Mouse (Mus musculus): ENCODE measurements at regions not wholly inside any gene's neighbourhood (a gene's known extent, or its start where the extent isn't known, plus 50 kb on each side); places are given as distances from the start of the nearest gene placed in this dataset.

- no peak for ATAC-seq (replicated peaks; ENCODE audit: low FRiP score, low TSS enrichment, poor library complexity, severe bottlenecking)
These were observed 138.4 kb upstream of the Med14 start for GRCm38 (mm10) chrX:12900256-12900655.

DNA sequence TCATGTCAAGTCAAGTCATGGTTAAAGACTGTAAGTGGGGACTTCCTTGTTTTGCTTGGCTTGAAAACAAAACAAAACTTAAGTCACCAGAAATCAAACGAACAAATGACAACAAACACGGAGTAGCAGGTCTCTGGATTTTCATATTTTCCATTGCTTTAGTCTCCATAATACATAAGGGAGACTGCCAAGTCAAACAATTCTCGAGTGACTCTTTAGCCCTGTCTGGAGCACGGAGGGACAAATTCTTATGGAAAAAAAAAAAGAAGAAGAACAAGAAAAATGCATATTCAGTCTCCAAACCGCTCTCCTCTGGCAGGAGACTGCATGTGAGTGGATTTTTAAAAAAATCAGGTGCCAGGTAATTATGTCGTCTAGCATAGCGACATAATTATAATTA lies 129.6 kb upstream of the Med14 start:
- no peak for ATAC-seq (replicated peaks; ENCODE audit: low FRiP score, low TSS enrichment, poor library complexity, severe bottlenecking)

DNA sequence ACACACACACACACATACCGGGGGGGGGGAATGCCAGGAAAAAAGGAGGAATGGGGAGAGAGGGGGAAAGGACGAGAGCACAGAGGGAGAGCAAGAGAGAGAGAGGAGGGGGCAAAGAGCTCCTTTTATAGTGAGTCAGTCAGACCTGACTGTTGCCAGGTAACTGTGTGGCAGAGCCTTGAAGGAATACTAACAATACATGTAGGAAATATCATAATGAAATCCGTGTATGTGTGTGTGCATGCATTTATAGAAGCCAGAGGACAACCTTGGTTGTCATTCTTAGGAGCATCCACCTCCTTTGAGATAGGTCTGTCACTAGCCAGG lies 127.6 kb upstream of the Med14 start:
- no peak for ATAC-seq (replicated peaks; ENCODE audit: low FRiP score, low TSS enrichment, poor library complexity, severe bottlenecking)

DNA sequence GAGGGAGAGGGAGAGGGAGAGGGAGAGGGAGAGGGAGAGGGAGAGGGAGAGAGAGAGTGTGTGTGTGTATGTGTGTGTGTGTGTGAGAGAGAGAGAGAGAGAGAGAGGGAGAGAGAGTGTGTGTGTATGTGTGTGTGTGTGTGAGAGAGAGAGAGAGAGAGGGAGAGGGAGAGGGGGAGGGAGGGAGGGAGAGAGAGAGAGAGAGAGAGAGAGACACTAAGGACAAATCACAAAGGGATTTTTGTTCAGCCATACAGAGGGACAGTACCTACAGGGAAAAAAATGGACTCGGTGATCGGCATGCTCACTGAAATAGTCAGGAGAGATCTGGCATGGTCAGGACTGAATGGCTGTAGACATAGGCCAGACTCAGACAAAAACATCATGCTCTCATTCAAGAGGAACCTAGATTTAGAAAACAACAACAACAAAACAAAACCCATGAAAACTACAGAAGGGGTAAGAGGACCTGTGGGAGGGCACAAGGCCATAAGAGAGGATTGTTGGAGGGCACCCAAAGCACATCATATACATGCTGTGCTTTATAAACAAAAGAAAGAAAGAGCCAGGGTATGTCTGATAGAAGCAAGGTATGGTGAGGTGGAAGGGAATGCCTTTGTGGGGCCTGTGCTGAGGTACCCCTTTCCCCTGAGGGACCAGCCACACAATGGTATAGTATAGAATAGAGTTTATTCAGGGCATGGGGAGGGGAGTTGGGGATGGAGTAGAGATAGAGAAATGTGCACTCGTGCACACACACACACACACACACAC lies 127.0 kb upstream of the Med14 start:
- no peak for ATAC-seq (replicated peaks; ENCODE audit: low FRiP score, low TSS enrichment, poor library complexity, severe bottlenecking)

- no peak for ATAC-seq (replicated peaks; ENCODE audit: low FRiP score, low TSS enrichment, poor library complexity, severe bottlenecking)
These were observed 126.3 kb upstream of the Med14 start for GRCm38 (mm10) chrX:12888010-12888707.

DNA sequence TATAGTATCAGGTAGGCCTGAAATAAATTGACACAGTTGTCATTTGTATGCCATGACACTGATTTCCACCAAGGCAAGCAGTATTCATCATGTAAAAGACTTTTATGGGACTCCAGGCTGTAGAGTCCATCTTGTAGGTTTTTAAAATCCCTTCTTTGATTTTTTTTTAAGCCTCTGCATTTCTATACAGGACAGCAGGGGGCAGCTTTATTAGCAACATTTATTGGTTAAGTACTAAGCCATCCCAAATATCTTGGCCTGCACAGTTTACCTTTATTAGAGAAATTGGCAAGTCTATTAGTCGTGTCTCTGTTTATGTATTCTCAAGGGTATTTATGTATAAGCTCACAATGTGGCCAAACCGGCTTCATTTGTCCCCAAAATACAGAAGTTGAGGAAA lies 125.6 kb upstream of the Med14 start:
- no peak for ATAC-seq (replicated peaks; ENCODE audit: low FRiP score, low TSS enrichment, poor library complexity, severe bottlenecking)

DNA sequence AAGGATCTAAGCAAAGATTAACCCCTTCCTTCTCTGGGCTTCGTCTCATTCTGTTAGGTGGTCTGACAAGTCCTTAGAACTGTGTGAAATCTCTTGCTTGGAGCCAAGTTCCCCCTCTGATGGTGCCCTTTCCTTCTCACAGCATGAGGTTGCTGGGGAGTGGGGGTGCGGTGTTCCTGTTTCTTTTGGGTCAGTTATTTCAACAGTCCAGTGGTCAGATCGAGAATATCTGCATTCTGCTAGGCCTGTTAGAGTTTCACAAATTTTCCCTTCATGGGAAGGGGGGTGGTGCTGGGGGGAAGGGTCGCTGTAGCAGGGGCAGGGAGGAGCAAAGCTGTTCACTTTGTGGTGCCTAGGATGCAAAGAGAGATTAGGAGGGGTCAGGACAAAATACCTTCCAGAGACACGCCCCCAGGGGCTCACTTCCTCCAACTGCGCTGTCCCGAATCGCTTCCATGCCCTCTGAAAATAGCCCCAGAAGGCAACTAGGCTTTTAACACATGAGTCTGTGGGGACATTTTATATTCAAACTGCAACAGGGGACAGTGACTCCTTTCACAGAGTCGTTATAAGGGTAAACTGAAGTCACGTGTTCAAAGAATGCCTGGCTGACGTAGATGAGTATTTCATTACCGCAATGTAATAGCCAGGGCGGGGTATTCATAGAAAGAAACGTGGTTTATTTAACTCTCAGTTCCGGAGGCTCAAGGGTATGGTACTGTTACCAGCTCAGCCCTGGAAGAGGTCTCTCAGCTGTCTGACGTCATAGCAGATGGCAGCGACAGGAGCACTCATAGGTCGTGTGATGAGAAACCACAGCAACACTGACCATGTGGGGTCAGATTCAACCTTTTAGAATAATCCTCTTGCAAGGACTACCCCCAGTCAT lies 124.5 kb upstream of the Med14 start:
- ATAC-seq (replicated peaks; ENCODE audit: low FRiP score, low TSS enrichment, poor library complexity, severe bottlenecking) = no peak

- no peak for ATAC-seq (replicated peaks; ENCODE audit: low FRiP score, low TSS enrichment, poor library complexity, severe bottlenecking)
These were observed 117.4 kb upstream of the Med14 start for GRCm38 (mm10) chrX:12879233-12879632.

DNA sequence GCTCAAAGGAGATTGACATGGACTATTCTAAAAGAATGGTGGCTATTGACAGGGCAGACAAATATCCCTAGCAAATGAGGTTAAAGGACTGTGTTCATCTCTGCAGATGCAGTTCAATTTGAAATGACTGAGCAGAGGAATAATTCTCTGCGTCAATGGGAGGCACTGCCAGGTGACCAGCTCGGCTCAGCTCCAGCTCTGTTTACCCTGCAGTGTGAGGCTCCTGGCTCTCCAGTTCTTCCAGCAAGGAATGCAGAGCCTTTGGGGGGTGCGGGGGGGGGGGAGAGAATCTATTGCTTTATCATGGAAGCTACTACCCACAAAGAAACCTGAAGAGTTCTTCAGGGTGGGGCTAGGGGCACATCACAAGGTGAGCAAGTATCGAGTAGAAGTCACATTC lies 115.6 kb upstream of the Med14 start:
- no peak for ATAC-seq (replicated peaks; ENCODE audit: low FRiP score, low TSS enrichment, poor library complexity, severe bottlenecking)

- ATAC-seq (replicated peaks; ENCODE audit: low FRiP score, low TSS enrichment, poor library complexity, severe bottlenecking) = peak; percentile 93
These were observed 111.8 kb upstream of the Med14 start for GRCm38 (mm10) chrX:12873698-12874144.

- no peak for ATAC-seq (replicated peaks; ENCODE audit: low FRiP score, low TSS enrichment, poor library complexity, severe bottlenecking)
These were observed 111.4 kb upstream of the Med14 start for GRCm38 (mm10) chrX:12873230-12873629.

DNA sequence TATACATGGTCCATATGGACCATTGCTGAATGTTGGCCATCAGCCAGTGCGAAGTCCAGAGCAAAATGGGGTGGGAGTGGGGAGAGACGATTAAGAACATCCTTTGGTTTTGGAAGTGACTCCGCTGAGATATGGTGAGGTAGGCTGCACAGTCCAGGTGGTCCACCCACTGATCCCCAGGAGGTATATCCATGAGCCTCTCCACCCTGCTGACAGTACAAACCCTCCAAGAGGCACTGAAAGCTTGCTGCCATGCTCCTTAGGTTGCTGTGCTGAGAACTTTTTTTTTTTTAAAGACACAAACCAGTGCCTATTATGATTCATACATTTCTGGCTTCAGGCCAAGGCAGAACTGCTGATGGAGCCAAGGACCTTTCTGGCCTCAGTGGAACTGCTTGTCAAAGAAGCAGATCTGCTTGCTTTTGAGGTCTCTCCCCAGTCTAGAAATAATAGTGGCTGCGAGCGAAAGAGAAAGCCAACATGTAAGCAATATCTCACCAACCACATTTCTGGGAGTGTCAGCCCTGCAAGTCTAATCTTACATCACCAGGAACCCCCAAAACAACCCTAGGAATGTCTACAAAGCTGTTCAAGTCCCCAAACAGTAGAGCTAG lies 105.1 kb upstream of the Med14 start:
- peak; percentile 70 for ATAC-seq (replicated peaks; ENCODE audit: low FRiP score, low TSS enrichment, poor library complexity, severe bottlenecking)

DNA sequence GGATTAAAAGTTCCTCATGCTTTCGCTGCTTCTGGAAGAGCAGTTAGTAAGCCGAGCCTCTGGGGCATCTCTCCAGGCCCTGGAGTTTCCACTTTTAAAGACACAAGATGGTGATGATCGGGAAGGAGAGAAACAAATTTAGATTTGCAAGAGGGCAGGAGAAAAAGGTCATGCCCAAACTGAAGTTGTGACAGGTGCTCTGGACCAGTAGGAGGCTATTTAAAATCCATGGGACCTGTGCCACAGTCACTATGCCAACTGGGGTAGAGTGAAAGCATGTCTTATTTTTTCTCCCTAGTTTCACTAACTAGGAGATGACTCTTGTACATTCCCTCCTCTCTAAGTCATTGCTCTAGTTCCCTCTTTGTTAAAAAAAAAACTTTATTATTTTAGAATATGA lies 104.3 kb upstream of the Med14 start:
- ATAC-seq (replicated peaks; ENCODE audit: low FRiP score, low TSS enrichment, poor library complexity, severe bottlenecking) = no peak

DNA sequence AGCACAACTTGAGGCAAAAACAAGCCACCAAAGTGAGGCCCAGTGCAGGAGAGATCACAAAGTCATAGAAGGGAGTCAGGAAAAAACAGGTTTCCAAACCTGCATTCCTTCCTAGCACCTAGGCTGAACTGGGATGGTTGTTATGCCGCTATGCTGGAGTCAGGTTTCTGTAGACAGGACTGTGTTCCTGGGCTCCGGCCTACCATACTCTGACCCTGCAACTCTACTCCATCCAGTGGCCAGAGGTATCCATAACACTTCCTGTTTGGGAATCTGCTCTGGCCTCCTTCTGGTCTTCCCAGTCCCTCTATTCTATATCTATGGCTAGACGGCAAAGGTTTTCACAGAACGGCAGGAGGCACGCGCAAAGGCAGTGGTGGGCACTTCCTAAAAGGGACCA lies 98.3 kb upstream of the Med14 start:
- no peak for ATAC-seq (replicated peaks; ENCODE audit: low FRiP score, low TSS enrichment, poor library complexity, severe bottlenecking)

DNA sequence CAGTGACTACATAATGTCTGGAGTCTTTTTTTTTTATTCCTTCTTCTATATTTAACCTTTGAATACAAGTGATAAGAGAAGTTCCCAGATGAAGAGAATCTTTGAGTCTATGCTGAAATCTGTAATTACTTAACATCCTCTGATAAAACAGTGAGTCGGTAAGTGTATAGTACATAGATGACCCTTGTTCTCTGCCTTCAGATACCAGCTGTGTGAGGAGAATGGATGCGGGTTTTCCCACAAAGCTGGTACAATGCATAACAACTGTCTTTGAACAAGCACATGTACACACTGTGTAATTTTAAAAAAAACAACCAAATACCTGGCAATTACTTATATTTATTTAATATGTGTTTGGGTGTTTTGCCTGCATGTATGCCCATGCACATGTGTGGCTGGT lies 96.9 kb upstream of the Med14 start:
- no peak for ATAC-seq (replicated peaks; ENCODE audit: low FRiP score, low TSS enrichment, poor library complexity, severe bottlenecking)

GRCm38 (mm10) chrX:12857881-12858755 lies 96.2 kb upstream of the Med14 start:
- ATAC-seq (replicated peaks; ENCODE audit: low FRiP score, low TSS enrichment, poor library complexity, severe bottlenecking) = 0 out of 2 replicates have a peak, but pooled peaks have one; percentile 41

- no peak for ATAC-seq (replicated peaks; ENCODE audit: low FRiP score, low TSS enrichment, poor library complexity, severe bottlenecking)
These were observed 93.6 kb upstream of the Med14 start for GRCm38 (mm10) chrX:12855425-12855824.

GRCm38 (mm10) chrX:12851684-12852083 lies 89.8 kb upstream of the Med14 start:
- 0 out of 2 replicates have a peak, but pooled peaks have one; percentile 41 for ATAC-seq (replicated peaks; ENCODE audit: low FRiP score, low TSS enrichment, poor library complexity, severe bottlenecking)

GRCm38 (mm10) chrX:12844431-12844830 lies 82.6 kb upstream of the Med14 start:
- no peak for ATAC-seq (replicated peaks; ENCODE audit: low FRiP score, low TSS enrichment, poor library complexity, severe bottlenecking)
